Mouse (Mus musculus): ENCODE measurements around the gene Traip.

The Traip gene

GRCm38 (mm10) chr9:107963700-107964099 lies 13.8 kb downstream of the Traip start:
- in situ Hi-C loops (cut with MboI; ENCODE audit: low pct_unique_long_range_greater_than_20kb in 1 of 2, low sequenced_read_pairs in 2 of 2, unreplicated experiment in 1 of 2), result no loop called here

- in situ Hi-C loops (cut with MboI; ENCODE audit: low pct_unique_long_range_greater_than_20kb in 1 of 2, low sequenced_read_pairs in 2 of 2, unreplicated experiment in 1 of 2), result no loop called here
These were observed 14.7 kb downstream of the Traip start for GRCm38 (mm10) chr9:107964681-107965080.

- in situ Hi-C loops (cut with MboI; ENCODE audit: low pct_unique_long_range_greater_than_20kb in 1 of 2, low sequenced_read_pairs in 2 of 2, unreplicated experiment in 1 of 2), result no loop called here
These were observed 16.7 kb downstream of the Traip start for GRCm38 (mm10) chr9:107966676-107967075.

- in situ Hi-C loops (cut with MboI; ENCODE audit: low pct_unique_long_range_greater_than_20kb in 1 of 2, low sequenced_read_pairs in 2 of 2, unreplicated experiment in 1 of 2), result no loop called here
These were observed 17.5 kb downstream of the Traip start for GRCm38 (mm10) chr9:107967437-107967836.

- in situ Hi-C loops (cut with MboI; ENCODE audit: low pct_unique_long_range_greater_than_20kb in 1 of 2, low sequenced_read_pairs in 2 of 2, unreplicated experiment in 1 of 2), result no loop called here
These were observed 18.6 kb downstream of the Traip start for GRCm38 (mm10) chr9:107968531-107968930.

- in situ Hi-C loops (cut with MboI; ENCODE audit: low pct_unique_long_range_greater_than_20kb in 1 of 2, low sequenced_read_pairs in 2 of 2, unreplicated experiment in 1 of 2), result no loop called here
These were observed 20.4 kb downstream of the Traip start for GRCm38 (mm10) chr9:107970311-107970710.

- in situ Hi-C loops (cut with MboI; ENCODE audit: low pct_unique_long_range_greater_than_20kb in 1 of 2, low sequenced_read_pairs in 2 of 2, unreplicated experiment in 1 of 2), result no loop called here
These were observed 22.0 kb downstream of the Traip start for GRCm38 (mm10) chr9:107971690-107972541.

GRCm38 (mm10) chr9:107974491-107975171 lies 24.7 kb downstream of the Traip start:
- in situ Hi-C loops (cut with MboI; ENCODE audit: low pct_unique_long_range_greater_than_20kb in 1 of 2, low sequenced_read_pairs in 2 of 2, unreplicated experiment in 1 of 2), result no loop called here

GRCm38 (mm10) chr9:107975399-107976386 lies 25.8 kb downstream of the Traip start, which contains the start of gene Uba7:
Uba7 (plus strand) TSS chr9:107975505.
- in situ Hi-C loops (cut with MboI; ENCODE audit: low pct_unique_long_range_greater_than_20kb in 1 of 2, low sequenced_read_pairs in 2 of 2, unreplicated experiment in 1 of 2), result no loop called here

- in situ Hi-C loops (cut with MboI; ENCODE audit: low pct_unique_long_range_greater_than_20kb in 1 of 2, low sequenced_read_pairs in 2 of 2, unreplicated experiment in 1 of 2), result no loop called here
These were observed 28.9 kb downstream of the Traip start for GRCm38 (mm10) chr9:107978815-107979214.

GRCm38 (mm10) chr9:107981684-107982605 lies 32.0 kb downstream of the Traip start:
- in situ Hi-C loops (cut with MboI; ENCODE audit: low pct_unique_long_range_greater_than_20kb in 1 of 2, low sequenced_read_pairs in 2 of 2, unreplicated experiment in 1 of 2), result no loop called here

GRCm38 (mm10) chr9:107982681-107983346 lies 32.9 kb downstream of the Traip start, which contains the start of gene Gm20661:
Gm20661 (plus strand) TSS chr9:107983058.
- in situ Hi-C loops (cut with MboI; ENCODE audit: low pct_unique_long_range_greater_than_20kb in 1 of 2, low sequenced_read_pairs in 2 of 2, unreplicated experiment in 1 of 2), result no loop called here

GRCm38 (mm10) chr9:107983421-107983890 lies 33.5 kb downstream of the Traip start:
- in situ Hi-C loops (cut with MboI; ENCODE audit: low pct_unique_long_range_greater_than_20kb in 1 of 2, low sequenced_read_pairs in 2 of 2, unreplicated experiment in 1 of 2), result no loop called here

GRCm38 (mm10) chr9:107984052-107984753 lies 34.3 kb downstream of the Traip start:
- in situ Hi-C loops (cut with MboI; ENCODE audit: low pct_unique_long_range_greater_than_20kb in 1 of 2, low sequenced_read_pairs in 2 of 2, unreplicated experiment in 1 of 2), result no loop called here

- in situ Hi-C loops (cut with MboI; ENCODE audit: low pct_unique_long_range_greater_than_20kb in 1 of 2, low sequenced_read_pairs in 2 of 2, unreplicated experiment in 1 of 2), result no loop called here
These were observed 34.8 kb downstream of the Traip start for GRCm38 (mm10) chr9:107984754-107985055.
